Mouse (Mus musculus) frontal cortex, postnatal 10 days (tissue): ENCODE measurements around the gene Fate1.
"Not testable (repeated sequence)": the region's sequence is repeated elsewhere in the genome, so short reads cannot be mapped to it uniquely, and the experiment has no call there.

Source experiments
- DNase-seq, 2 experiments: peaks; one replicate each; pipeline ENCODE4 v3.0.0; 2022; ENCODE audit warnings: low spot score in 2 of 2, mixed read lengths in 1 of 2

The Fate1 gene

DNA sequence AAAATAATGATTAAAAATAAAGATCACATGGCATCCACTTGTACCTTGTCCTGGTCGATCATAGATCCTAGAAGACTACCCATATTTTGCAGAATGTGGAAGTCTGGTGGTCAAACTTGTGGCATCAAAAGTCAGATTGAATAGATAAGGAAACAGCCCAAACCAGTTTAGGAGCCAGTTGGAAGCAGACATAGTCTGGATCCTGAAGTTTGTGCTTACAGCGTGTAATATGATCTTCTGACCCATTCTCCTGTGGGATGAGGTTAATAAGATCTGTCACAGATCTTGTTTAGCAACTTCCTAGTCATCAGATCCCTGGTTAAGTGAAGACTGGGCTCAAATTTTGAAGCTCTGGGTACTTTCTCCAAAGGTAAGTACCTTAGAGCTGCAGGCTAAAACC, at the start of gene Fate1:
Gene Fate1 (plus strand): TSS at position 301 of the 400 bp plus-strand sequence.
- DNase-seq: no peak

DNA sequence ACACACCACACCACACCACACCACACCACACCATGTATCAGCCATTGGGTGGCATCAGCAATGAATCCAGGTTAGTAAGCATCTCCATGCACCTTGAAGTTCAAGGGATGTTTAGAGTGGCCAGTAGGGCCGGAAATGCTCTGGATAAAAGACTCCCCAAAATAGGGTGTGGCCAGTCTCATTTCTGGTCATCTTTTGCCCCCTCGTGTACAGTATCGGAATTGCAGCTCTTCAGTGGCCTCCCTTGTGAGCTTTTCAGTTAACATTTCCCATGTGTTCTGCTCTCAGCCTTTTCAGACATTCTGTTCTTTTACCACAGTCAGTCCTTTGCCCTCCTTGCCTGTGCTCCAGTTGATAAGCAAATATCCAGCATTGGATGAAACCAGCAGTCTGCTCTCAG, 26.2 kb upstream of the Fate1 start:
- DNase-seq: no peak

DNA sequence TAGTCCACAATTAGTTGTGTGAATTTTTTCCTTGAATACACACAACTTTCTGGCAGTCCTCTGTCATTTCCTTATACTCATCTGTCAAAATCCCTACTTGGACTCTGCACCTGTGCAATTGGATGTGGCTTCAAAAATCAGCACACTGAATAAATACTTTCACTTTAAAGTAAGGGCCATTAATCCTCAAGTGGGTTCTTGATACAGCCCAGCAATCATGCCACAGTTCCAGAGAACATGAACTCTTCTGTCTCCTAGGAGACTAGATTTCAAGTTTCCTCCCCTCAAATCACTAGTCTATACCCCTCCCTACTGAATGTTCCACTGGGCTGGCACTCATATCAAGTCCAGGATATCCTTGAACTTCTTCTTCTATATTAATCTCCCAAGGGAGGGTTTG, 14.4 kb upstream of the Fate1 start:
- no peak for DNase-seq

DNA sequence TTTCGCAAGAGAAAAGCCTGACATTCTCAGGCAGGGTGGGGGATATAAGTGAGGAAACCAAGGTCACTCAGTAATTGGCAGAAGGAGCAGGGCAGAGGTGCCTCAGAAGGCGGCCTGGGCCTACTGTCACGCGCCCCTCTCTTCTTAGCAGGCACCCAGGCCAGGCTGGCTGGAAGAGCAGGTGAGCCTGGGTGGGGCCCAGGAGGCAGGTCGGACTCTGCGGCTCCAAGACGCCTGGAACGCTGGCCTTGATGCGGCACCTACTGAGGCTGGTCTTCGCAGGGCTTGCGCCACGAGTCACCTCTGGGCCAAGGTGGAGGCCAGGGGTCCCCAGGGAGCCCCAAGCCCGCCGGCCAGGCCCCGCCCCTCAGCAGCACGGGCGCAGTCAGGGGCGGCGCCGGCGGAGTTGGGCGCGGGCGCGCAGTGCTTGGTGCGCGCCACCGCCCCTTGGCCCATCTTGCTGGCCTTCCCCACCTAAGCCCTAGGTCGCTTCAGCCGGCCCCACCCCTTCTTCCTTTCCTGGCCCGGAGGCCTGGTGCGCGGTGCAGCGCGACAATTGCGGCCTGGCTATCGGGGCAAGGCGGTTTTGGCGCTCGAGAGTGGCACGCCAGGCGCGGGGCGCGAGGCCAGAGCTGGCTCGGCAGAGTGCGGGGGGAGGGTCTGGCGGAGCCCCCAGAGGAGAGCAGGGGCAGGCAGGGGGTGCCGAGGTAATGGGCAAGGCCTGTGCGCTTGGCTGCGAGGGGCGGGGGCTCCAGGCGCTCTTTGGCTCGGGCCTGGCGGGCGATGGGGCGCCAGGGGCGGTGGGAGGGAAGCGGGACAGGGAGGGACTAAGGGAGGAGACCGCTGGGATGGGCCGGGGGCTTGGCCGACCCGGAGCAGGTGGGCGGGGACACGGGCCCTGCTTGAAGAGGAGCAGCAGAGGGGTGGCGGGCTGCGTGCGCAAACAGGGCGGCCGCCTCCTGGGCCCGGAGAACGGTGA, 10.4 kb upstream of the Fate1 start, which contains the start of gene Prrg3:
Gene Prrg3 (plus strand): TSS at position 552 of the 979 bp plus-strand sequence.
- DNase-seq: peak in 1 of 2 experiments; percentile 26

DNA sequence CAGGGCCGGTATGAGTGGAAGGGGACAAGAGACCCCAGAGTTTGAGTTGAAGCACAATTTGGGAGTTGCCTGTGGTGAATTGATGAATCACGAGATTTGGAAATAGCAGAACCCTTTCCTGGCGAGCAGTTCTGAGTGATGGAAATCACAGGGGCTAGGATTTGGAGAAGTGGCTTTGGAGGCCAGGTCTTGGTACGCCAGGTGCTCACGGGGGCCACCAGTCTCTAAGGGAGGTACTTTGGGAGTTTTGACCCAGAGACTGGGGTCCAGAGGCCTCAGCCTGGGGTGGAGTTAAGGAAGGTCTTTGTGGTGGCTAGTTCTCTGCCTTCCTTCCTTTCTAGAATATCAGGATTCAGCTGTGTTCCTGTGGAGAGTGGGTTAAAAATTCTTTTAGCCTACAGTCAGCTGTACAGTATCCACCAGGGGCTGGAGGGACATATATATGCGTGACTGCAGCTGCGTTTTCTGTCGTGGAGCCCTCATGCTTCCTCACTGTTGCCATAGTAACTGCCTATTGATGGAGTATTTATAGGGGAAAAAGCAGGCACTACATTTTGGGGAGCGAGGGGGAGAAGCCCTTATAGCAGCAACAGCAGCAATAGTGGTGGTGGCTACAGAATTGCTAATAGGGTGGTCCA, 9.4 kb upstream of the Fate1 start:
- no peak for DNase-seq

DNA sequence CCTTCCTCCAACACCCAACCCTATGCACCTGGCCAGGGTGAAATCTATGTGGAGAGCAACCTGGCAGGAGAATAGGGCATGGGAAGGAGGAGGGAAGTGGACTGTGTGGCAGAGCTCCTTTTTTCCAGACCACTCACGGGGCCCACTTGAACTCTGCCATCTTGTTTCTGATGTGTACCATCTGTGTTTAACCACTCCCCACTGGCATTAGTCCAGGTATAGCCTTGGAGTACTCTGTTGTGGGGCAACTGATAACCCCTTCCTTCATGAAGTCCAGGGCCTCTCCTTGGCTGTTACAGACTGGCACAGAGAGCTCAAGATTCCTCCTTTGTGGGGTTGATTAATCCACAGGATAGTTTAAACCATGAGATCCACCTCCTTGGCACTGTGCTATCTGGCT, 4.6 kb upstream of the Fate1 start:
- DNase-seq: no peak

DNA sequence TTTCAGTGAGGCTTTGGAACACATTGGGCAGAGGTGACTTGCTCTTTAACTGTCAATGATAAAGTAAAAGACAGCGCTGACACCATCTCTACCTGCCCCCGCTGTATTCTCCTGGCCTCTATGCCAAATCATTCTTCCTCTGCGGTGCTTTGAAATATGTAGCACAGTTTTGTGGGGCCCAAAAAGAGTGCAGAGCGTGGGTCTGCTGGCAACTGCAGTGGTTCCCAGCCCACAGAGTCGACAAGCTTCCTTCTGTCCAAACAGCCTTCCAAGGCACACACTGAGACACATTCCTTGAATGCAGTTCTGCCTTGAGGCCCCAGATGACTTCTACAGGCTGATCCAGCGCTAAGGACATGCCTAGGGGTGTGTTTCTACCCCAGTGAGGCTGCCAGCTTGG, 4.0 kb upstream of the Fate1 start:
- DNase-seq: no peak

DNA sequence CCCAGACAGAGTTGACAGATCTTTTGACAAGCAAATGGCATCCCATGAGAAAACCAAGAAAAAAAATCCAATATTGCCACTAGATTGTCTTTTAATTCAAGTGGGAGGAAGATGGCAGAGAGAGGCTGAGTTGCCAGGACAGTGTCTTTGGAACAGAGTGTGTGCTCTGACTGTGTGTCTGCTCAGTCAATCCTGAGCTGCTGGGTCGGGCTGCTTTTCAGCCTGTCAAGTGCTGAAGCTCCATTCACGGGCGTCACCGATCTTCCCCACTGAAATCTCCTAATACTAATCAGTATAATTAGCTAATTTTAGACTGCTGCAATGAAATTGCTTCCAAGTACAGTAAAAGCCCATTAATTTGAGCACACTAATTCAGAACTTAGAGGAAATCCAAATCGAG, 1.5 kb upstream of the Fate1 start:
- DNase-seq: no peak

DNA sequence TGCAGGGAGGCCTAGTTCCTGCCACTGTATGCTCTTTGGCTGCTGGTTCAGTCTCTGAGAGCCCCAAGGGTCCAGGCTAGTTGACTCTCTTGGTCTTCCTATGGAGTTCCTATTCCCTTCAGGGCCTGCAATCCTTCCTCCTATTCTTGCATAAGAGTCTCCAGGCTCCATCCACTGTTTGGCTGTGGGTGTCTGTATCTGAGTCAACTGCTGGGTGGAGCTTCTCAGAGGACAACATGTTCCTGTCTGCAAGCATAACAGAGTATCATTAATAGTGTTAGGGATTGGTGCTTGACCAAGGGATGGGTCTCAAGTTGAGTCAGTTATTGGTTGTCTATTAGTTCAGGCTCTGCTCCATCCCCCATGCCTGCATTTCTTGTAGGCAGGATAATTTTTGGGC, 4.9 kb downstream of the Fate1 start:
- not testable (repeated sequence) for DNase-seq

DNA sequence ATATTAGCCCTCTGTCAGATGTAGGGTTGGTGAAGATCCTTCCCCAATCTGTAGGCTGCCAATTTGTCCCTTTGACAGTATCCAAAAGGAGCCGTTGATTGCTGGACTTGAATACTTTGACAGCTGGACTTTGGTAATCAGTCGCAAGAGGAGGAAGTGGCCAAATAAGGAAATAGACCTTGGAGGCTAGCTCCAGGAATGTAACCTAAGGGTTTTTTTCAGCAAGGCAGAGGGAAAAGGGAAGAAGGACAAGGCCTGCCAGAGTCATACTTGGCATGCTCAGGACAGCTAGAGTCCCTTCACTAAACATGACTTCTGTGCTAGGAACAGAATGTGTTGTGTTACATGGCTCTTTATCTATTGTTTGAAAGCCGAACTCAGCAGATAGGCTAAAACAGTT, 7.7 kb downstream of the Fate1 start:
- DNase-seq: no peak

DNA sequence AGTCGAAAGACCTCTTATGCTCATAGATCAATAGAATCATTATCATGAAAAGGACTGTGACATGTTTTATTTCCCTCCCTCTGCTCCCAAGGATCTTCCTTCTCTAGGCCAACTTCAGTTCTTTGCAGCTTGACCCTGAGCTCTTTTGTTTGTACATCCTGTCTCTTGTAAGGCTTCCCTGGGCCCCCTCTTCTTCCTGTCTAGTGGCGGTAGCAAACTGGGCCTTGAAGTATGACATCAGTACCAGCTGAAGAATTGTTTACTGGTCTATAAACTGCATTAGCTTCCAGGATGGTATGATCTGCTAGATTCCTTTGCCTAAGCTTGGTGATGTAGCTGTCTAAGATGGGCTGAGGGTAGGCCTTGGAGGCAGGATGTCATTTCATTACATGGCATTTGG, 8.5 kb downstream of the Fate1 start:
- DNase-seq: no peak

DNA sequence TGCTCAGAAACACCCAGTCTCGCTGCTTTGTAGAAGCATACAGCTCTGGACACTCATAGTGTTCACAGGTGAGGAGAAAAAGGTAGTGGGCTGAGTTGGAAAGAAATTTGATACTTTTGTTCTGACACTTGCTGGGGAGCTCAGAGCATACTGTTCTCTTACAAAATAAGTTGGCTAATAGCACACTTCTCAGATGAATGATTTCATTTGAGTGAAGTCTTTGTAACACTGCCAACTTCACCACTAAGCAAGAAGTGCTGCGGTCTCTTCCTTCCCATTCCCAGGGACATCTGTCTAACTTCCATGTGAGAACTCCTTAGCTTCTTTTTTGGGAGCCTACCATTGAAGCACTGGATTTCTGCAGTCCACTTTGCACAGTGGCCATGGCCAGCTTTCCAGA, 10.4 kb downstream of the Fate1 start:
- no peak for DNase-seq

DNA sequence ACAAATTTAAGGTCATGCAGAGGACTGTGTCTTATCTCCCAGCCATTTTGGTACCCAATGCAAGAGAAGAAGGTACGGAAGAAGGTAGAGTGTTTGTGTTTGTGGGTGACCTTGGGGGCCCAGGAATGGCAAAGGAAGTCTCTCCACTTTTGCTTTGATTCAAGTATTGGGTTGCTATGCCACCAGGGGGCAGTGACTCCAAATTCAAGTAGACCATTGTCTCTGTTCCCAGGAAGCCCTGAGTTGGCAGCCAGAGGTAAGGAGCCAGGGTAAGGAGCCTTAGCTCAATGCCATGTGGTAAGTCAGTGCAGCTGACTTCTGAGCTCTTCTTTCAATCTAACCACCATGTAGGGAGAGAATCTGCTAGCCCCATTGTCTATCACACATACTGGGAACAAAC, 11.0 kb downstream of the Fate1 start:
- DNase-seq: no peak

DNA sequence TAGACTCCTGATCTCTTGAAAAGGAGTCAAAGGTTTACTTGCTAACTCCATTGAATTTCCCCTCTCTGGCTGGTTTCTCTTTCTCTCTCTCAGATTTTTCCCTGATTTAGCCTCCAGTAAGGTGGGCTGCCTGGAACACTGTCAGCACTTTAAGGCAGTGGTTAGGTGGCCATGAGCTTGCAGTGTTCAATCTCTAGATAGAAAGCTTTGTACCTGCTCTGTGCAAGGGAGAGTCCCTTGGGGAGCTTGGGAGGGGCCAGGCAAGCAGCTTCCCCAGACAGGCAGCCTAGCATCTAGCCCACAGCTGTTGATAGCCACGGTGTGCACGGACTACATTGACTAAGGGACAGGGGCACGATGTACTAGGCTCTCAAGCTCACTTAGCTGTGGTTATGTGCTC, 18.8 kb downstream of the Fate1 start, which contains the start of gene Cnga2:
Gene Cnga2 (plus strand): TSS at position 301 of the 400 bp plus-strand sequence.
- no peak for DNase-seq

DNA sequence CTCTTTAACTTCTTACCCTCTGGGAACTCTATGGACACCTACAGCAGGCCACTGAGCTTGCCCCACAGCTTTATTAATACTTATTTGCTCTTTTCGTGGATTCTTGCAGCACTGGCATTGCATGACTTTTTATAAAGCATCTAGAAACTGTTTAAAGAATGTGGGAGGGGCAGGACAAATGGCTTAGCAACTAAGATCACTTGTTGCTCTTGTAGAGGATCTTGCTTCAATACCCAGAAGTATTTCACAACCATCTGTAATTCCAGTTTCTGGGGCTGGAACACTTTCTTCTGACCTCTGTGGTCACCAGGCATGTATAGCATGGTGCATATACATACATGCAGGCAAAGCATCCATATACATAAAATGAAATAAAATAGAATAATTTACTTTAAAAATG, 23.2 kb downstream of the Fate1 start:
- DNase-seq: no peak

DNA sequence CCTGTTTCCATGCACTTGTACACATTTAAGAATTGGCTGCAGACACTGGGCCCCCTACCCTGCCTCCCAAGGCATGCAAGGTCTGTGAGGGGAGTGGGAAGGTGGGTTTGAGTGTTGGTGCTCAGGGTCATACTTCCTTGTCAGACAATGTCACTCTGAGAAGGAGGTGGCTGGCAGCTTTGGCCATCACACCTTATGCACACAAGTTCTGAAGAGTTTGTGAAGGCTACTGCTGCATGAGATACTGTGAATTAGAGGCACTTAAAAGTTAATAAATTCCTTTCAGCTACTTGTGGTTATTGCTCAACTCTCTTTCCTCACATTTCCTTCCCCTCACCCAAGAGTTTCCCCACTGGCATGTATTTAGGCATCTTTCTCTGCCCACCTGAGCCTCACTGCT, 37.1 kb downstream of the Fate1 start:
- no peak for DNase-seq

DNA sequence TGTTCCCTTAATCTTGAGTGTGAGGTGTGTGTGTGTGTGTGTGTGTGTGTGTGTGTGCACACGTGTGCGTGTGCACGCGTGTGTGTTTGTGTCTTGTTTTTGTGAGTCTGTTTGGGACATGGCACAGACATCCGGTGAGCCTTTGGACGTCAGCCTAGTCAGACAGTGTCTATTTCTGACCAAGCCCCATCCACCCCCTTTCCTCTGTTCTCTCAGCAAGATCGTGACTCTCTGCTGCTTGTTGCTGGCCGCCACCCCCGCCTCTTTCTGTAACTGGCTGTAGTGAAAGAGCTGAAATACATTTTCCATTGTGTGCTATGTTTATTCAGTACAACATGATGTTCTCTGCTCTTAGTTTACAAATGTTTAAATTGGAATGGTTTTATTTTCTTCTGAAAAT, 39.5 kb downstream of the Fate1 start:
- peak; percentile 9 to 32 for DNase-seq

DNA sequence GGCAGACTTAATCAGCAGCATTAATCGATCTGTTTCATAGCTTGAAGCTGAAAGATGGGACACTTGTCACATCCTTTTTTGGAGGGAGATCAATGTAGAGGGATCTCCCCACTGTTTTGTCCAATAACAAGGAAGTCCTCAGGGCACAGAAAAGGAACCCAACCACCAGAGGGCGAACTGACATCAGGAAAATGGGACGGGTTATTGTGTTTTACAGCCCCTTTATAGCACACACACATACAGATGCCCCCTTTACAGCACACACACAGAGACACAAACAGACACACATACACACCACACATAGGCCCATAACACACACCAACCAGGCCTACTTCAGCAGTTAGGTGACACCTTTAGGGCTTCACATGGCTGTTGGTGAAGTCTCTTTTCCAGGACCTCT, 40.0 kb downstream of the Fate1 start:
- peak in 1 of 2 experiments; percentile 26 for DNase-seq

DNA sequence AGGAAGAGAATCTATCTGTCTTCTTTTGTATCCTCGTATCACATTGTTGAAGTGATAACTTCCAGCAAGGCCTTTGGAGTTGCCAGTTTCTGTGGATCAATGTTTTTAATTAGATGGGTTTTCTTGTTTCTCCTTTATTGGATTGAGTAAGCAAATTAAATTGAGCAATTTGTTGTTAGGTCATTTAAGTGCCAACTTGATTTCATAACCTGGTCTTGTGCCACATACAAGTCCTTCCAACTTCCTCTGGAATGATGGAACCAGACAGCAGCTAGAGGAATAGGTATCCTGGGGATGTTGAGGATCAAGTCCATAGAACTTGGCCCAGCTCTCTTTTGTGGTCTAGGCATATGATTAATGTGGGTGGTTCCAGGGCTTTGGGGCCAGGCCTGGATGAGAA, 49.5 kb downstream of the Fate1 start:
- DNase-seq: no peak

DNA sequence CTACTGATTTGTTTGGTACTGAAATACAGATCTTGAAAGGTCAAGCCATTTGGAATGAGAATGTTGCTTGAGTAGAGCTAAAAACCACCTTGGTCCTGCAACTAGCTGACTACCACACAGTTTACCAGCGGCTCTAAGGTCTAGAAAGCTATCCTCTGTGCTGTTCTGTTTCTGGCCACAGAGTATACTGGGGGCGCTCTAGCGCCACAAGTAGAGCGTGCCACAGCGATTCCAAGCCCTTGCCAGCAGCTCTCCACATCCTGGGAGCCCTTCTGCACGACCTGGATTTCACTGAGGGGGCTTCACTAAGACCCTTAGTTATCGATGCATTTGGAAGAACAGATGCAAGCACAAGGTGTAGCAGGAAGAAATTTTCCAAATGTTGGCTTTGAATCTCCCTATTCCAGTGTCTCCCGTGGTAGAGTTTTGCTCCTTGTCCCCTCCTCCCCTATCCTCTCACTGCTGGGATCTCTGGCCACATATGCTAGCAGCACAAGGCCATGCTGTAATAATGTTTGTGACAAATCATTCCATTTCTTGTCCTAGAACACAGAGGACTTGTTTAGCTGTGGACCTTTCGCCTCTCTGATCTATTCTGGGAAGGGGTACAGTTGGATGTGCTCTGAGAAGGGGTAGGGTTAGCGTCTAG, 50.1 kb downstream of the Fate1 start:
- no peak for DNase-seq

DNA sequence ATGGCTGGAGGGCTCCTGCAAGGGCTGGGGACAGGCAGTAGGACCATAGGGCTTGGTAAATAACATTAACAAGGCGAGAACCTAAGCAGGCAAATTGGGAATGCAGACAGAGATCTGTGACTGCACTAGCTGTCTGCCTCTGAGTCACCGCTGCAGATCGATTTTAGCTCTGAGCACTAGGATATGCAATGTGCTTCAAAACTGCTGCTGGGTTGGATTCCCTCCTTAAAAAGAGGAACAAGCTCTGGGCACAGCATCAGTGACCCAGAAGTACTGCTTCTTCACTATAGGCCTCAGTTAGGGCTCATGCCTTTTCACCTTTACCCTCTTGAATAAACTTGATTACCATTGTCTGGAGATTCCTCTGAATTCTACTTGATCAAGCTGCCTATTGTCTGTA, 50.8 kb downstream of the Fate1 start:
- DNase-seq: no peak
